Mouse (Mus musculus) urinary bladder, postnatal 36 days (tissue): ENCODE results near the gene Cdk10.

Experiments used
- DNase-seq, 2 experiments: peaks; one replicate each; pipeline ENCODE4 v3.0.0; 2022; ENCODE audit warnings: low spot score in 2 of 2, mixed read lengths in 1 of 2

Gene Cdk10

GRCm38 (mm10) chr8:123271901-123272300 lies 47.3 kb downstream of the Cdk10 start:
- DNase-seq = no peak

GRCm38 (mm10) chr8:123274447-123274846 lies 49.8 kb downstream of the Cdk10 start:
- no peak for DNase-seq

- DNase-seq = no peak
These were observed 50.5 kb downstream of the Cdk10 start for GRCm38 (mm10) chr8:123275096-123275495.

GRCm38 (mm10) chr8:123278445-123278844 lies 53.8 kb downstream of the Cdk10 start:
- no peak for DNase-seq

- no peak for DNase-seq
These were observed 55.2 kb downstream of the Cdk10 start for GRCm38 (mm10) chr8:123279828-123280227.

- DNase-seq = no peak
These were observed 55.9 kb downstream of the Cdk10 start for GRCm38 (mm10) chr8:123280302-123281094.
